Mouse (Mus musculus): ENCODE measurements at regions not wholly inside any gene's neighbourhood (a gene's known extent, or its start where the extent isn't known, plus 50 kb on each side); places are given as distances from the start of the nearest gene placed in this dataset.

GRCm38 (mm10) chr8:11145251-11145650, 137.0 kb upstream of the Irs2 start:
- Histone ChIP-seq H3K36me3 (no peaks in the 10 kb centered on the region), H3K9ac (no peak overlapping the region)
- 75% methylated on average over 3 of the region's 3 CpGs for WGBS

GRCm38 (mm10) chr8:11140566-11140965, 132.3 kb upstream of the Irs2 start:
- H3K9me3 ChIP-seq: no peaks in the 10 kb centered on the region
- 93% methylated on average over 1 of the region's 1 CpGs for WGBS
- no peak overlapping the region for H3K9ac ChIP-seq
- no peak for ATAC-seq (ENCODE audit: insufficient number of reproducible peaks, insufficient read depth, low FRiP score, low TSS enrichment, low read depth)
- H3K36me3 ChIP-seq: no peaks in the 10 kb centered on the region
- H3K4me1 ChIP-seq: peaks cover 15% of the 10 kb centered on the region
- no peaks in the 10 kb centered on the region for H3K27me3 ChIP-seq
- no peak overlapping the region for H3K4me2 ChIP-seq
- no peak overlapping the region for H3K27ac ChIP-seq
- no peak overlapping the region for H3K4me3 ChIP-seq

More at GRCm38 (mm10) chr8:11145251-11145650, 137.0 kb upstream of the Irs2 start:
- no peak for ATAC-seq (ENCODE audit: insufficient number of reproducible peaks, insufficient read depth, low FRiP score, low TSS enrichment, low read depth)
- Histone ChIP-seq H3K27ac (no peak overlapping the region), H3K4me2 (no peak overlapping the region), H3K4me3 (no peak overlapping the region), H3K9me3 (no peaks in the 10 kb centered on the region), H3K4me1 (0 out of 2 replicates have a peak, but pooled peaks cover 3% of the 10 kb centered on the region), H3K27me3 (no peaks in the 10 kb centered on the region)

- WGBS: 76% methylated on average over 2 of the region's 2 CpGs
- H3K36me3 ChIP-seq: no peaks in the 10 kb centered on the region
- H3K27me3 ChIP-seq: no peaks in the 10 kb centered on the region
- no peak overlapping the region for H3K27ac ChIP-seq
- no peak for ATAC-seq (ENCODE audit: insufficient number of reproducible peaks, insufficient read depth, low FRiP score, low TSS enrichment, low read depth)
- H3K4me3 ChIP-seq: no peak overlapping the region
- H3K4me1 ChIP-seq: peaks cover 24% of the 10 kb centered on the region
- no peak overlapping the region for H3K9ac ChIP-seq
- no peak overlapping the region for H3K4me2 ChIP-seq
- H3K9me3 ChIP-seq: no peaks in the 10 kb centered on the region
These were observed 131.0 kb upstream of the Irs2 start for GRCm38 (mm10) chr8:11139294-11139693.

- peaks cover 27% of the 10 kb centered on the region for H3K4me1 ChIP-seq
- no peak overlapping the region for H3K9ac ChIP-seq
- H3K27me3 ChIP-seq: no peaks in the 10 kb centered on the region
- H3K4me3 ChIP-seq: no peak overlapping the region
- H3K9me3 ChIP-seq: no peaks in the 10 kb centered on the region
- H3K4me2 ChIP-seq: no peak overlapping the region
- H3K27ac ChIP-seq: no peak overlapping the region
- ATAC-seq (ENCODE audit: insufficient number of reproducible peaks, insufficient read depth, low FRiP score, low TSS enrichment, low read depth): no peak
- no peaks in the 10 kb centered on the region for H3K36me3 ChIP-seq
- 94% methylated on average over 5 of the region's 5 CpGs for WGBS
These were observed 130.2 kb upstream of the Irs2 start for GRCm38 (mm10) chr8:11138302-11139020.

- H3K36me3 ChIP-seq: no peaks in the 10 kb centered on the region
- no peaks in the 10 kb centered on the region for H3K27me3 ChIP-seq
- peak overlapping the region; percentile 90 for H3K27ac ChIP-seq
- H3K4me1 ChIP-seq: peaks cover 27% of the 10 kb centered on the region
- H3K9me3 ChIP-seq: no peaks in the 10 kb centered on the region
- no peak for ATAC-seq (ENCODE audit: insufficient number of reproducible peaks, insufficient read depth, low FRiP score, low TSS enrichment, low read depth)
- H3K4me3 ChIP-seq: no peak overlapping the region
- H3K4me2 ChIP-seq: no peak overlapping the region
- H3K9ac ChIP-seq: no peak overlapping the region
- 53% methylated on average over 4 of the region's 4 CpGs for WGBS
These were observed 128.3 kb upstream of the Irs2 start for GRCm38 (mm10) chr8:11136566-11136965.

- no peak overlapping the region for H3K9ac ChIP-seq
- peaks cover 27% of the 10 kb centered on the region for H3K4me1 ChIP-seq
- no peaks in the 10 kb centered on the region for H3K9me3 ChIP-seq
- H3K4me2 ChIP-seq: no peak overlapping the region; the same call in 1 of the 2 replicates
- H3K27ac ChIP-seq: peak overlapping the region; percentile 90
- H3K4me3 ChIP-seq: no peak overlapping the region
- ATAC-seq (ENCODE audit: insufficient number of reproducible peaks, insufficient read depth, low FRiP score, low TSS enrichment, low read depth): peak; percentile 74
- no peaks in the 10 kb centered on the region for H3K27me3 ChIP-seq
- 38% methylated on average over 11 of the region's 11 CpGs for WGBS
- H3K36me3 ChIP-seq: no peaks in the 10 kb centered on the region
These were observed 126.9 kb upstream of the Irs2 start for GRCm38 (mm10) chr8:11135135-11135534.

GRCm38 (mm10) chr8:11134562-11134961, 126.3 kb upstream of the Irs2 start:
- Histone ChIP-seq H3K9me3 (no peaks in the 10 kb centered on the region), H3K36me3 (no peaks in the 10 kb centered on the region), H3K27me3 (no peaks in the 10 kb centered on the region), H3K9ac (no peak overlapping the region), H3K4me2 (no peak overlapping the region), H3K27ac (peak overlapping the region; percentile 90), H3K4me3 (no peak overlapping the region), H3K4me1 (peaks cover 27% of the 10 kb centered on the region)
- WGBS: 74% methylated on average over 4 of the region's 4 CpGs
- no peak for ATAC-seq (ENCODE audit: insufficient number of reproducible peaks, insufficient read depth, low FRiP score, low TSS enrichment, low read depth)

- no peaks in the 10 kb centered on the region for H3K36me3 ChIP-seq
- no peak for ATAC-seq (ENCODE audit: insufficient number of reproducible peaks, insufficient read depth, low FRiP score, low TSS enrichment, low read depth)
- no peaks in the 10 kb centered on the region for H3K27me3 ChIP-seq
- no peak overlapping the region for H3K9ac ChIP-seq
- H3K27ac ChIP-seq: no peak overlapping the region
- H3K4me1 ChIP-seq: peaks cover 16% of the 10 kb centered on the region
- no peak overlapping the region for H3K4me3 ChIP-seq
- no peak overlapping the region for H3K4me2 ChIP-seq
- H3K9me3 ChIP-seq: no peaks in the 10 kb centered on the region
- 47% methylated on average over 5 of the region's 5 CpGs for WGBS
These were observed 110.9 kb upstream of the Irs2 start for GRCm38 (mm10) chr8:11119030-11119634.

GRCm38 (mm10) chr8:11116534-11116933, 108.3 kb upstream of the Irs2 start:
- ATAC-seq (ENCODE audit: insufficient number of reproducible peaks, insufficient read depth, low FRiP score, low TSS enrichment, low read depth): no peak
- H3K36me3 ChIP-seq: no peaks in the 10 kb centered on the region

GRCm38 (mm10) chr8:11115210-11115609, 107.0 kb upstream of the Irs2 start:
- Histone ChIP-seq H3K27ac (peak overlapping the region; percentile 19; the same call in 1 of the 2 replicates), H3K36me3 (no peaks in the 10 kb centered on the region), H3K9me3 (no peaks in the 10 kb centered on the region), H3K4me3 (no peak overlapping the region), H3K9ac (no peak overlapping the region), H3K4me1 (peaks cover 20% of the 10 kb centered on the region), H3K27me3 (no peaks in the 10 kb centered on the region), H3K4me2 (no peak overlapping the region)
- WGBS: 35% methylated on average over 6 of the region's 6 CpGs
- no peak for ATAC-seq (ENCODE audit: insufficient number of reproducible peaks, insufficient read depth, low FRiP score, low TSS enrichment, low read depth)

More at GRCm38 (mm10) chr8:11116534-11116933, 108.3 kb upstream of the Irs2 start:
- Histone ChIP-seq H3K9ac (no peak overlapping the region), H3K27ac (no peak overlapping the region), H3K4me1 (peaks cover 20% of the 10 kb centered on the region), H3K27me3 (no peaks in the 10 kb centered on the region), H3K4me3 (no peak overlapping the region), H3K4me2 (no peak overlapping the region), H3K9me3 (no peaks in the 10 kb centered on the region)
- WGBS: 74% methylated on average over 5 of the region's 5 CpGs

GRCm38 (mm10) chr8:11114531-11114930, 106.3 kb upstream of the Irs2 start:
- 48% methylated on average over 8 of the region's 8 CpGs for WGBS
- H3K9me3 ChIP-seq: no peaks in the 10 kb centered on the region
- peaks cover 20% of the 10 kb centered on the region for H3K4me1 ChIP-seq
- no peak overlapping the region for H3K9ac ChIP-seq
- no peak overlapping the region for H3K4me2 ChIP-seq
- peak overlapping the region; percentile 19; the same call in 1 of the 2 replicates for H3K27ac ChIP-seq
- ATAC-seq (ENCODE audit: insufficient number of reproducible peaks, insufficient read depth, low FRiP score, low TSS enrichment, low read depth): no peak
- H3K36me3 ChIP-seq: no peaks in the 10 kb centered on the region
- no peak overlapping the region for H3K4me3 ChIP-seq
- no peaks in the 10 kb centered on the region for H3K27me3 ChIP-seq

GRCm38 (mm10) chr8:11112908-11113532, 104.8 kb upstream of the Irs2 start:
- Histone ChIP-seq H3K36me3 (no peaks in the 10 kb centered on the region), H3K9ac (no peak overlapping the region), H3K27ac (no peak overlapping the region), H3K4me1 (peaks cover 20% of the 10 kb centered on the region), H3K27me3 (no peaks in the 10 kb centered on the region), H3K9me3 (no peaks in the 10 kb centered on the region), H3K4me3 (no peak overlapping the region), H3K4me2 (no peak overlapping the region)
- WGBS: 78% methylated on average over 7 of the region's 7 CpGs
- ATAC-seq (ENCODE audit: insufficient number of reproducible peaks, insufficient read depth, low FRiP score, low TSS enrichment, low read depth): no peak
